Mouse (Mus musculus): ENCODE measurements around the gene Aqp11.

The Aqp11 gene

DNA sequence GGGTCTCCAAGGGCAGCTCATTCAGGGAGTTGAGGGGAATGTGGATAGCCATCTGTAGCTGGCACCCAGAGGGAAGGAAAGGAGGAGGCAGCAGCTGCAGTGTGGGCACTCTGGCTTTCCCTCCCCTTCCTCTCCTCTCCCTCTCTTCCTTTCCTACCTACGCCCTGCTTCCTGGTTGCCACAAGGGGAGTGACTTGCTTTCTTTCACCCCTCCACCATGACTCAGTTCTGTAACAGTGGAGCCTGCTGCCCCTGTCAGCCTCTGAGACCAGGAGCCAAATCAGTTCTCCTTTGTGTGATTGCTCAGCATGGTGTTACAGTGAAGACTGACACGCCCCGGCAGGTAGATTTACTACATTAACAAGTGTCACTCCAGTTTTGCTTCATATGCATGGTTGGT lies 28.9 kb downstream of the Aqp11 start:
- in situ Hi-C loops (cut with MboI, MseI): no loop called here

DNA sequence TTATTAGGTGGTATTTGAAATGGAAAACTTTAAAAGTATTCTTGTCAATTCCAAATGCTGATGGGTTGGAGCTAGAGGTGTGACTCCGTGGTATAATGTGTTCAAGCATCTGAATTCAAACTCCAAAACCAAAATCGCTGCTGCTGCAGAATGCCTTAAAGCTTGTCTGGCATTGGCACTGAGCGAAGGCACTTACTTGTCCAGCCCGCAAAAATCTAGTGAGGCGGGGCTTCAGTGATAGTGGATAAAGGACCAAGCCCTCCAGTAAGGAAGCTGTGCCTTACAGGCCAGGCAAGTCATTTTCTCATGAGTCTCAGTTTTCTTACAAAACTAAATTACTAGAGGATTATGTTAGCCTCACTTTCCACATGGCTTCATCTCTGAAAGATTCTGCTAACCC lies 30.3 kb downstream of the Aqp11 start:
- in situ Hi-C loops (cut with MboI, MseI): no loop called here

DNA sequence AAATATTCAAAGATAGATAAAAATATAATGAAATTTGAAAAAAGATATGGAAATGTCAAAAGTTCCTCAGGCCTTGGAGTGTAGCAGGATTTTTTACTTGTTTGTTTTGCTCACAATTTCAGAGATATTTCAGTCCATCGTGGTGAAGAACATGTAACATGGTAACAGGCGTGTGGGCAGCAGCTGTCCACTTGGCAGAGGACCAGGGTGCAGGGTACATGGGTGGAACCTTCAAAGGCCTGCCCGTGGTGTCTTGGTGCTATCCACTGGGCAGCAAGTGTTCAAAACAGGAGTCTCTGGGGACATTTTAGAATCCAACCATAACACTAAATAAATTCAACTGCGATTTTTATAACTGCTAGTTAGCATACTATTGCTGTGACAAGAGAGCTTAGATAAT lies 31.0 kb downstream of the Aqp11 start:
- in situ Hi-C loops (cut with MboI, MseI): no loop called here

DNA sequence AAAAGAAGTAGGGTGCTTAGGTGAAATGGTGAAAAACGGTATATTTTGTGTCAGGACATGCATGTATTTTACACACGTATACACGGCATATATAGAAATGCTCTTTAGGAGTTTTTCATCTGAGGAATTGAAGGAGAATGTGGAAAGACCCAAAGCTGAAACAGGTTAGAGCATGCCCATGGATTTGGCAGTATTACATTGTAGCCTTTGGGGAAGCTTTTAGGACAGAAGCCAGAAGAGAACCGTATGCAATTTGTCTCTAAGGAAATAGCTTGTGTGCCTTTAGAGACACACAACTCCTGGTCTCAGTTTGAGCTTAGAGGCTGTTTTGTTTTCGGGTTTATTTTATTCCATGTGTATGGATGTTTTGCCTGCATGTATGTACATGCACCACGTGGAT lies 37.0 kb downstream of the Aqp11 start:
- in situ Hi-C loops (cut with MboI, MseI): no loop called here

DNA sequence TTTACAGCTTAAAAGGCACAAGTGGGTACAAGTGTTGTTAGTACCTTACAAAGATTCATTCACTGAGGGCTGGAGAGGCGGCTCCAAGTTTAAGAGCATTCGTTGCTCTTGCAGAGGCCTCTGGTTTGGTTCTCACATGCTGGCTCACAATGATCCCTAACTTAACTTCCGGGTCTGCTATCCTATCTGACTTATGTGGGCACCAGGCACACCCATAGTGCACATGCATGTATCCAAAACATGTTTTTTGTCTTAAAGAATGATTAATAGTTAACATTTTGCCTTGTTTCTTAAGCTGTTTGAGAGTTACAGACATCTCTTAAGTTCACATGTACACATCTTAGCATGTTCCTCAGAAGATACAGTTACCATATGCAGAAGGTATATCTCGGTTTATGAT lies 37.9 kb downstream of the Aqp11 start:
- in situ Hi-C loops (cut with MboI, MseI): no loop called here

DNA sequence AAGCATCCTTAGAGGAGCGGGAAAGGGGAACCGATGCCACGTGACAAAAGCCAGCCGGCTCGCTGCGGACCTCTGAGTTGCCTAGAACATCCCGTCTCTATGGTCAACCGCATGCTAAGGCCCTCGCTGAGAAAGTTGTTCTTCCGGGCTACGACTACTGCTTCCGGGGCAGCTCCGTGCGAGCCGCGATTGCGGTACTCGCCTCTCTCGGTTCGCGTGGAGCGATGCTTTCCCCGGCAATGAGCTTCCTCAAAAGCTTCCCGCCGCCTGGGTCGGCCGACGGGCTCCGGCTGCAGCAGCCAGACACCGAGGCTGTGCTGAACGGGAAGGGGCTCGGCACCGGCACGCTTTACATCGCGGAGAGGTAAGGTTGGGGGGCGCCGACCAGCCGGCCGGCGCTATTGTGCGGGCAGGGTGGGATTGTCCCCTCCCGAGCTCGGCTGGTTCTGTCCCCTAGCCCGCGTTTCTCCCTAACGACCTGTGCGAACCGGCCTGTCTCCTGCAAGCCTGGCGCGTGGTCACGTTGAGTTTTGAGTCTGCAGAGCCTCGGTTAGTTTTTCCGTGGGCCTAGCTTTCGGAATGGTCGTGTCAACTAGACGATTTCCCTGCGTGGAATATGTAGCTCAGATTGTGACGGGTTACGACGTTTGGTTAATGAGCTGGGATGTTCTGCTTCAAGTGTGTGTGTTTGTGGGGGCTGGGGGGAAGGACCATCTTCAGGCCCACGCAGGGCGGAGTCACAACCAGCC lies 41.4 kb downstream of the Aqp11 start, which contains the start of gene Clns1a:
Clns1a (plus strand) TSS at position 129 of the 749 bp plus-strand sequence.
- in situ Hi-C loops (cut with MboI, MseI): no loop called here

DNA sequence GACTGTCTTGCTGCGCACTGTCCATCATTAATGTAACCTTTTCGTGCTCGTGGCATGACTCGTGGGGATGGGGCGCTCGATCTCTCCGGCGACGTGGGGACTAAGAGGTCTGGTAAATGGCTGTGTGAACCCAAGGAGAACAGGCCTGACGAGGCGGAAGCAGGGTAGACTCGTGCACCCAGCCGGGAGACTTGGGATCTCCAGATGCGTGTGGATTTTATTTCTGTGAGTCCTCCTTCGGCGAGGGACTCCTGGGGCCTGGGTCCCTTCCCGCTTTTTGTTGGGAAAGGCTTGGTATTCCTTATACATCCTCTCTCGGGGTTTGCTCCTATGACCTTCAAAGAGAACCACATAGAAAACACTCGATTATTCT lies 42.0 kb downstream of the Aqp11 start:
- in situ Hi-C loops (cut with MboI, MseI): no loop called here

DNA sequence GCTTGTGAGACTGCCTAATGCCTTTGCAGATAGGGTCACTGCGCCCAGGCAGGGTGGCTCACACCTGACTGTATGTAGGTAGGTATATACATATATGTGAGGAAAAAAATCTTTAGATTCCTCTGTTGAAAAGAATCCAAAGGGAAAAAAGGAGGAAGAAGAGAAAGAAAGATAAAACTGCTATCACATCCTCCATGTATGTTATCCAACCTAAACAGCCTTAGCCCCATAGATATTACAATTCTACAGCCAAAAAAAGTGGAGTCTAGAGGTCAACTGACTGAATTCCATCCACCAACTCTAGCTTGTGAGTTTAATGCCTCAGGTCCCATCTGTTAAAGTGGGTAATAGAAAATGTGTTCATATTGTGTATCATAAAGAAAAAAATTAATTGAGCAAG lies 42.6 kb downstream of the Aqp11 start:
- in situ Hi-C loops (cut with MboI, MseI): no loop called here

DNA sequence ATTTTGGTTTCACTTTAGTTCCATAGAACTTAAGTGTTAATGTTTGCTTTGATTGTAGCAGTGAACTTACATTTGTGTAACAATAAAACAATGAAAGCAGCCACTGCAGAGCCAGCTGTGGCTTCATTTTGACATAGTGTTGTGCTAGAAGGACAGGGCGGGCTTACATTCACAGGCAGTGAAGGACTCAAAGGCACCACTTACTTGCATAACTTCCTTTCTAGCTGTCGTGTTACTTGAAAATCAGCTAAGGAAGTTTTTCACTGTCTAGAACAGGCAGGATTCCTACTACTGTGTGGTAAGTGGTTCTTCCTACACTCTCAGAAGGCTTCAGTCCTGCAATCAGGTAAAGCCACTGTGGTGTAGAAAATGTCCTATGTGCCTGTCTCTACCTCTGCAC lies 50.3 kb downstream of the Aqp11 start:
- in situ Hi-C loops (cut with MboI, MseI): no loop called here

DNA sequence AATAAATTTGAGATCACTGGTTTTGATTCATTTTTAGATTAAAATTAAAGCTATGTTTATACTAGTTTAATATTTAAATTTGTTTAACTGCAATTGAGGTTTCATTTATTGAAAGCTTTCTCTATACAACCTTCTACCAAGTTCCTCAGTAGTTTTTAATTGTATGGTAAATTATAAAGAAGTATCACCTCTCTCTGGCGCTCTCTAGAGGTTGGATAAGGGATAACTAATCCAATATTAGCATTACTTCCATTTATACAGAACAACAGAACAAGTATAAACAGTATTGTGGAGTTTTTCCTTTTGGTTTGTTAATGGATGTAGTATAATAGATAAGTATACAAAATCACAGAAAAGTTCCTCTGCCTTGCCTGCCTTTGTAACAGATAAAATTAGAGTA lies 58.9 kb downstream of the Aqp11 start:
- in situ Hi-C loops (cut with MboI, MseI): no loop called here
